Mouse (Mus musculus): Measurements from ENCODE around the gene Rrbp1. TPM values are rescaled to one million over a fixed set of nuclear protein-coding genes. Genes with fewer than 3 reads are reported as not detected.

Rrbp1 gene
- polyA plus RNA-seq, 1 experiment from 2014 or later: 74.3 TPM

GRCm38 (mm10) chr2:143948416-143948815 is 62.6 kb downstream of the Rrbp1 start:
- no peak for ATAC-seq
- Histone ChIP-seq H3K27me3 (ENCODE audit: insufficient read depth, low read length) (no peaks in the 10 kb centered on the region), H3K4me2 (ENCODE audit: low read depth, low read length) (no peak overlapping the region), H3K9ac (replicated peaks) (no peak overlapping the region), H3K27ac (ENCODE audit: low read depth) (no peak overlapping the region), H3K4me1 (ENCODE audit: insufficient read depth) (no peaks in the 10 kb centered on the region), H3K36me3 (replicated peaks; ENCODE audit: insufficient read depth, low read length) (peaks cover 94% of the 10 kb centered on the region), H3K4me3 (ENCODE audit: low read depth, low read length) (no peak overlapping the region), H3K9me3 (ENCODE audit: low read length) (no peaks in the 10 kb centered on the region)
- no peak for DNase-seq
- TF ChIP-seq EP300 (IDR thresholded peaks at IDR 0.05; ENCODE audit: low read depth): no peak
- no peak for TF ChIP-seq CTCF (IDR thresholded peaks at IDR 0.05; ENCODE audit: low read depth)
- 81% methylated on average over 4 of the region's 4 CpGs for WGBS (ENCODE audit: insufficient replicate concordance)

DNA sequence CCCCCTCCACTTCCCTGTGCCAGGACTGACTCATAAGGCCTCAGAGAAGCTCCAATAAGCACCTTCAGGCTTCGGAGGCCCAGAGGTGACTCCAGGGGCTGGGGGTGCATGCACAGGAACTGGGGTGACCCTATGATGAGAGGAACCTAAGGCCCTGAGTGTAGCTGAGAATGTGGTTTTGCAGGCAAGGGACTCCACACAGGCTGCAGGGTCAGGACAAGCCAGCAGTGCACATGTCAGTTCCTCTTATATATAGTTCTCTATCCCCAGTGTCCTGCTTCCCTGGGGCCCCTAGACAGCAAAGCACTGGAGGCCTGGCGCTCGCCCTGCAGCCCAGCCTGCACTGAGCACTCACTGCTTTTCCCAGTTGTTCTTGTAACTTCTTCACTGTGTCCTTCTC is 63.1 kb downstream of the Rrbp1 start:
- Histone ChIP-seq H3K36me3 (replicated peaks; ENCODE audit: insufficient read depth, low read length) (peaks cover 93% of the 10 kb centered on the region), H3K9ac (replicated peaks) (no peak overlapping the region), H3K9me3 (ENCODE audit: low read length) (no peaks in the 10 kb centered on the region), H3K27ac (ENCODE audit: low read depth) (no peak overlapping the region), H3K4me3 (ENCODE audit: low read depth, low read length) (no peak overlapping the region), H3K4me1 (ENCODE audit: insufficient read depth) (no peaks in the 10 kb centered on the region), H3K4me2 (ENCODE audit: low read depth, low read length) (no peak overlapping the region), H3K27me3 (ENCODE audit: insufficient read depth, low read length) (no peaks in the 10 kb centered on the region)
- DNase-seq (no peak), ATAC-seq (no peak)
- WGBS (ENCODE audit: insufficient replicate concordance): 70% methylated on average over 3 of the region's 3 CpGs
- no peak for TF ChIP-seq CTCF (IDR thresholded peaks at IDR 0.05; ENCODE audit: low read depth)
- no peak for TF ChIP-seq EP300 (IDR thresholded peaks at IDR 0.05; ENCODE audit: low read depth)

DNA sequence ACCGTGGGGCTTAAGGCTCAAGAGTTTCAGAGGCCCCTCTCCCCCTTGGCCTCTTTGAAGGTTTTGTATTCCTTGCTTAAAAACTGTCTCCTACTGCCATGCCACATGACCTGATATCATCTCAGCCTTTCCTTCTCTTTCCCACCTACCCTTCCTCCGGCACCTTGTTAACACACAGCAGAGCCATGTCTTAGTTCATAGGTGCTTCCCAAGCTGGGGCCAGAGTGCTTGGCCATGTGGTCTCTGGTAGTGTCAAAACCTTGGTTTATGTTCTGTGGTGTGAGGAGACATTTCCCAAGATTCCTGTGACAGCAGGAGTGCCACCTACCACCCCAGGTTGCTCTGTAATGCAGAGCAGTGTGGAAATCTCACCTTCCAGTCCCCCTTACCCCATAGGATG is 64.7 kb downstream of the Rrbp1 start:
- no peaks in the 10 kb centered on the region for H3K4me1 ChIP-seq (ENCODE audit: insufficient read depth)
- peaks cover 86% of the 10 kb centered on the region for H3K36me3 ChIP-seq (replicated peaks; ENCODE audit: insufficient read depth, low read length)
- no peak overlapping the region for H3K4me2 ChIP-seq (ENCODE audit: low read depth, low read length)
- no peak overlapping the region for H3K4me3 ChIP-seq (ENCODE audit: low read depth, low read length)
- H3K9me3 ChIP-seq (ENCODE audit: low read length): no peaks in the 10 kb centered on the region
- 82% methylated on average over 2 of the region's 2 CpGs for WGBS (ENCODE audit: insufficient replicate concordance)
- ATAC-seq: no peak
- TF ChIP-seq CTCF (IDR thresholded peaks at IDR 0.05; ENCODE audit: low read depth): no peak
- no peak for TF ChIP-seq EP300 (IDR thresholded peaks at IDR 0.05; ENCODE audit: low read depth)
- no peak overlapping the region for H3K9ac ChIP-seq (replicated peaks)
- no peak overlapping the region for H3K27ac ChIP-seq (ENCODE audit: low read depth)
- H3K27me3 ChIP-seq (ENCODE audit: insufficient read depth, low read length): no peaks in the 10 kb centered on the region
- DNase-seq: peak; percentile 10

DNA sequence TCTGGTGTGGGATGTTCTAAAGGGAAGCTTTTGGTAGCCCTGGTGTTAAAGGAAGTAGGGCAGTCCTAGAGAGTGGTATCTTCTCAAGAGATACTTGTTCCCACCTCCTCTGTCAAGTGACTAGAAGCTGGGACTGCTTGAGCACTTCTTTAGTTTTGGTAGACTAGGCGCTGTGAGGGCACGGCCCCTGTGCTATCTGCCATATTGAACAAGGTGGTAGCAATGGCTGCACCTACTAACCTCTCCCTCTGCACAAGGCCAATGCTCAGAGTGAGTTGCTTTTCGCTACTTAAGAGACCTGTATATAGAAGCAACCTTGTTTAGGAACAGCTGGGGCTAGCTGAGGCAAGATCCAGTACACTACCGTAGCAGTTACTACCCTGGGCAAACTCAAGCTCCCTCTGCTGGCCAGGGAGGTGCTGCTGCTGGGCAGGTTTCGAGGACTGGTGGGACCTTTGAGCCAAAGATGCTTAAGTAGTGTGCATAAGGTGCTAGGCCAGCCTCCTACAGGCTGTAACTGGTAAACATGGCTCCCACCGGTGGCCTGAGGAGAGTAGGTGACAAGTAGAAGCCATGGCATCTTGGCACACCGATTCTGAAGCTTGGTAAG is 65.5 kb downstream of the Rrbp1 start:
- Histone ChIP-seq H3K9ac (replicated peaks) (no peak overlapping the region), H3K36me3 (replicated peaks; ENCODE audit: insufficient read depth, low read length) (peaks cover 81% of the 10 kb centered on the region), H3K9me3 (ENCODE audit: low read length) (no peaks in the 10 kb centered on the region), H3K4me3 (ENCODE audit: low read depth, low read length) (no peak overlapping the region), H3K4me2 (ENCODE audit: low read depth, low read length) (no peak overlapping the region), H3K27me3 (ENCODE audit: insufficient read depth, low read length) (no peaks in the 10 kb centered on the region), H3K4me1 (ENCODE audit: insufficient read depth) (no peaks in the 10 kb centered on the region), H3K27ac (ENCODE audit: low read depth) (no peak overlapping the region)
- ATAC-seq (peak; percentile 38), DNase-seq (peak; percentile 51)
- WGBS (ENCODE audit: insufficient replicate concordance): 78% methylated on average over 7 of the region's 7 CpGs
- TF ChIP-seq EP300 (IDR thresholded peaks at IDR 0.05; ENCODE audit: low read depth): no peak
- peak; percentile 72 for TF ChIP-seq CTCF (IDR thresholded peaks at IDR 0.05; ENCODE audit: low read depth)

- peaks cover 6% of the 10 kb centered on the region; the same call in 1 of the 2 replicates for H3K4me1 ChIP-seq (ENCODE audit: insufficient read depth)
- H3K36me3 ChIP-seq (replicated peaks; ENCODE audit: insufficient read depth, low read length): peaks cover 81% of the 10 kb centered on the region
- H3K4me3 ChIP-seq (ENCODE audit: low read depth, low read length): no peak overlapping the region
- no peak overlapping the region for H3K9ac ChIP-seq (replicated peaks)
- TF ChIP-seq CTCF (IDR thresholded peaks at IDR 0.05; ENCODE audit: low read depth): no peak
- TF ChIP-seq EP300 (IDR thresholded peaks at IDR 0.05; ENCODE audit: low read depth): no peak
- 93% methylated on average over 3 of the region's 3 CpGs for WGBS (ENCODE audit: insufficient replicate concordance)
- H3K9me3 ChIP-seq (ENCODE audit: low read length): no peaks in the 10 kb centered on the region
- DNase-seq: no peak
- H3K4me2 ChIP-seq (ENCODE audit: low read depth, low read length): no peak overlapping the region
- no peak overlapping the region for H3K27ac ChIP-seq (ENCODE audit: low read depth)
- no peak for ATAC-seq
- H3K27me3 ChIP-seq (ENCODE audit: insufficient read depth, low read length): no peaks in the 10 kb centered on the region
Observed at GRCm38 (mm10) chr2:143944796-143945195, 66.3 kb downstream of the Rrbp1 start.

DNA sequence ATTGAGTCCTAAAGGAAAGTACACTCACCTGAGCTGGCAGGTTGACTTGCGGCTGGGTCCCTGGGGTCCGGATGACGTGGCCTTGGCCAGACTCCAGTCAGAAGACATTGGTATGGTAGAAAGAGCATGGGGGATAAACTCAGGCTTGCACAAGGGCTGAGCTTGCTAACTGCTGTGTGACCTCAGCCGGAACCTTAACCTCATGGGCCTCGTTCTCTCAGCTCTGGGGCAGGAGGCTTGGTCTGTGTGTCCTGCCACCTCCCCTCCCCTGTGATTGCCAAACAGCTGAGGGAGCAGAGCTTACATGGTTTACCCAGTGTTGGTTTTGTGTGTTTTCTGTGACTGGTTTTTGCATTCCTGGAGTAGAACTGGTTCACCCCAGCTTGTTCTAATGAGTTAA is 70.7 kb downstream of the Rrbp1 start:
- no peaks in the 10 kb centered on the region for H3K9me3 ChIP-seq (ENCODE audit: low read length)
- ATAC-seq: peak; percentile 90
- WGBS (ENCODE audit: insufficient replicate concordance): 58% methylated on average over 5 of the region's 5 CpGs
- H3K27ac ChIP-seq (ENCODE audit: low read depth): no peak overlapping the region
- DNase-seq: peak; percentile 59
- no peaks in the 10 kb centered on the region for H3K27me3 ChIP-seq (ENCODE audit: insufficient read depth, low read length)
- peaks cover 39% of the 10 kb centered on the region for H3K36me3 ChIP-seq (replicated peaks; ENCODE audit: insufficient read depth, low read length)
- H3K4me2 ChIP-seq (ENCODE audit: low read depth, low read length): no peak overlapping the region
- TF ChIP-seq EP300 (IDR thresholded peaks at IDR 0.05; ENCODE audit: low read depth): no peak
- no peak for TF ChIP-seq CTCF (IDR thresholded peaks at IDR 0.05; ENCODE audit: low read depth)
- no peak overlapping the region for H3K9ac ChIP-seq (replicated peaks)
- H3K4me3 ChIP-seq (ENCODE audit: low read depth, low read length): no peak overlapping the region
- H3K4me1 ChIP-seq (ENCODE audit: insufficient read depth): peaks cover 6% of the 10 kb centered on the region; the same call in 1 of the 2 replicates
